In genomic region chr2:72145281-72145875, GRCm38 (mm10) we compare ENCODE assay signal across 12 mouse cellular contexts.
A peak's percentile ranks its signal among the peaks of the same experiment; 100 is the strongest.
DNase-seq lines count a peak whose midpoint lies in the region; ATAC-seq lines count a peak whose summit lies in the region.
"Had no signal": no experiment of that assay in that cellular context is flagged by ENCODE, and none has a peak within 500 bp of the region (broad histone marks: within the 10 kb centered on the region; RNA-seq: fewer than 3 reads in every experiment).

No protein-coding gene starts in this region.

- H3K4me2 ChIP-seq in hindbrain, embryonic 13.5 days: no peak overlapping the region
- no peak overlapping the region for H3K4me2 ChIP-seq in hindbrain, embryonic 16.5 days (ENCODE audit: low read length)
- H3K4me2 ChIP-seq in forebrain, embryonic 14.5 days (ENCODE audit: low read length): no peak overlapping the region
- H3K4me2 ChIP-seq: hindbrain, embryonic 15.5 days; neural tube, embryonic 13.5 days had no signal

- ATAC-seq in hindbrain, embryonic 13.5 days (ENCODE audit: low FRiP score): no peak
- no peak for ATAC-seq in hindbrain, embryonic 16.5 days
- ATAC-seq in forebrain, embryonic 14.5 days: no peak

- H3K9me3 ChIP-seq in hindbrain, embryonic 13.5 days: no peaks in the 10 kb centered on the region
- no peaks in the 10 kb centered on the region for H3K9me3 ChIP-seq in hindbrain, embryonic 16.5 days (ENCODE audit: control insufficient read depth, low read length)
- H3K9me3 ChIP-seq in forebrain, embryonic 14.5 days (replicated peaks; ENCODE audit: control insufficient read depth, low read length): no peaks in the 10 kb centered on the region
- H3K9me3 ChIP-seq: hindbrain, embryonic 15.5 days; neural tube, embryonic 13.5 days had no signal

- H3K27ac ChIP-seq in hindbrain, embryonic 13.5 days: peak overlapping the region; percentile 55; the same call in 1 of the 2 replicates
- no peak overlapping the region for H3K27ac ChIP-seq in hindbrain, embryonic 16.5 days (ENCODE audit: low read depth, low read length)
- no peak overlapping the region for H3K27ac ChIP-seq in forebrain, embryonic 14.5 days (ENCODE audit: low read depth, low read length)
- H3K27ac ChIP-seq: hindbrain, embryonic 15.5 days; neural tube, embryonic 13.5 days had no signal

- H3K27me3 ChIP-seq in hindbrain, embryonic 13.5 days: no peaks in the 10 kb centered on the region
- no peaks in the 10 kb centered on the region for H3K27me3 ChIP-seq in hindbrain, embryonic 16.5 days (replicated peaks; ENCODE audit: control insufficient read depth, insufficient read depth, low read length)
- no peaks in the 10 kb centered on the region for H3K27me3 ChIP-seq in forebrain, embryonic 14.5 days (replicated peaks; ENCODE audit: control insufficient read depth, insufficient read depth, low read length)
- H3K27me3 ChIP-seq: hindbrain, embryonic 15.5 days; neural tube, embryonic 13.5 days had no signal

- no peak overlapping the region for H3K9ac ChIP-seq in hindbrain, embryonic 13.5 days
- H3K9ac ChIP-seq in hindbrain, embryonic 16.5 days (ENCODE audit: low read depth, low read length): no peak overlapping the region
- H3K9ac ChIP-seq in forebrain, embryonic 14.5 days (ENCODE audit: low read length): no peak overlapping the region
- H3K9ac ChIP-seq: hindbrain, embryonic 15.5 days; neural tube, embryonic 13.5 days had no signal

- WGBS in hindbrain, embryonic 13.5 days: 91% methylated on average over 11 of the region's 11 CpGs
- 90% methylated on average over 11 of the region's 11 CpGs for WGBS in hindbrain, embryonic 16.5 days
- WGBS in forebrain, embryonic 14.5 days: 90% methylated on average over 11 of the region's 11 CpGs

- DNase-seq in CD4-positive helper T cell, adult 2 months (ENCODE audit: low read depth, low spot score): peak; percentile 50
- peak; percentile 77 for DNase-seq in adrenal gland, postnatal 14 days
- DNase-seq in testis, postnatal 10 days (ENCODE audit: low spot score): peak; percentile 44
- no peak for DNase-seq in MN1 (ENCODE audit: low spot score)
- DNase-seq in forebrain, embryonic 14.5 days (ENCODE audit: low spot score): no peak
- DNase-seq in layer of hippocampus, postnatal 36 days: no peak
- DNase-seq: embryo, embryonic 11 days; gastrocnemius, postnatal 10 days had no signal

- peaks cover 14% of the 10 kb centered on the region; the same call in 1 of the 2 replicates for H3K4me1 ChIP-seq in hindbrain, embryonic 13.5 days (replicated peaks)
- no peaks in the 10 kb centered on the region for H3K4me1 ChIP-seq in hindbrain, embryonic 16.5 days (ENCODE audit: control insufficient read depth, insufficient read depth, low read depth, low read length)
- peaks cover 3% of the 10 kb centered on the region; the same call in 1 of the 2 replicates for H3K4me1 ChIP-seq in forebrain, embryonic 14.5 days (ENCODE audit: control insufficient read depth, insufficient read depth, low read length)
- H3K4me1 ChIP-seq: hindbrain, embryonic 15.5 days had no signal

- H3K36me3 ChIP-seq in hindbrain, embryonic 13.5 days: no peaks in the 10 kb centered on the region
- H3K36me3 ChIP-seq in hindbrain, embryonic 16.5 days (ENCODE audit: control insufficient read depth, insufficient read depth, low read length): no peaks in the 10 kb centered on the region
- H3K36me3 ChIP-seq in forebrain, embryonic 14.5 days (ENCODE audit: control insufficient read depth, insufficient read depth, low read length): no peaks in the 10 kb centered on the region
- H3K36me3 ChIP-seq: hindbrain, embryonic 15.5 days; neural tube, embryonic 13.5 days had no signal

- no peak overlapping the region for H3K4me3 ChIP-seq in hindbrain, embryonic 13.5 days
- no peak overlapping the region for H3K4me3 ChIP-seq in hindbrain, embryonic 16.5 days (ENCODE audit: low read length)
- no peak overlapping the region for H3K4me3 ChIP-seq in forebrain, embryonic 14.5 days (ENCODE audit: low read depth, low read length)
- H3K4me3 ChIP-seq: hindbrain, embryonic 15.5 days; neural tube, embryonic 13.5 days had no signal

Comparison
In these comparisons a context has a peak if more than half of its experiments do, and no peak if none do; other contexts are left out.
1. DNase-seq: peak in CD4-positive helper T cell, adult 2 months (single experiment), adrenal gland, postnatal 14 days (single experiment) and testis, postnatal 10 days (single experiment); none in MN1 (single experiment), forebrain, embryonic 14.5 days (single experiment) and layer of hippocampus, postnatal 36 days (0 of 2).